Mouse (Mus musculus): ENCODE measurements at regions not wholly inside any gene's neighbourhood (a gene's known extent, or its start where the extent isn't known, plus 50 kb on each side); places are given as distances from the start of the nearest gene placed in this dataset.

- no peak for ATAC-seq (ENCODE audit: extremely low read depth, insufficient number of reproducible peaks, low FRiP score, poor library complexity, severe bottlenecking)
Observed at GRCm38 (mm10) chr16:93141967-93142366, 316.0 kb upstream of the Runx1 start.

GRCm38 (mm10) chr16:93140535-93141110 lies 314.7 kb upstream of the Runx1 start:
- DNase-seq (ENCODE audit: low spot score) (no peak), ATAC-seq (ENCODE audit: extremely low read depth, insufficient number of reproducible peaks, low FRiP score, poor library complexity, severe bottlenecking) (no peak)
- no peak for TF ChIP-seq CTCF (IDR thresholded peaks at IDR 0.05; ENCODE audit: low read depth, low read length)
- no peak for TF ChIP-seq POLR2AphosphoS5 (IDR thresholded peaks at IDR 0.05; ENCODE audit: insufficient replicate concordance, low read depth, low read length)
- no peak for TF ChIP-seq GATA2 (IDR thresholded peaks at IDR 0.05; ENCODE audit: borderline replicate concordance, low read depth, low read length)
- TF ChIP-seq GATA1 (IDR thresholded peaks at IDR 0.05; ENCODE audit: borderline replicate concordance, low read length), result no peak
- no peak for TF ChIP-seq TAL1 (conservative IDR thresholded peaks at IDR 0.05; ENCODE audit: low read depth, low read length)
- Histone ChIP-seq H3K36me3 (replicated peaks) (no peaks in the 10 kb centered on the region), H3K9me3 (replicated peaks) (peaks cover 6% of the 10 kb centered on the region; the same call in 1 of the 2 replicates), H3K4me3 (ENCODE audit: low read depth, low read length) (no peak overlapping the region), H3K4me1 (ENCODE audit: insufficient read depth, low read depth, low read length) (peaks cover 33% of the 10 kb centered on the region), H3K27me3 (ENCODE audit: insufficient read depth, low read length) (peaks cover 20% of the 10 kb centered on the region)

More at GRCm38 (mm10) chr16:93141967-93142366, 316.0 kb upstream of the Runx1 start:
- Histone ChIP-seq H3K36me3 (replicated peaks) (no peaks in the 10 kb centered on the region), H3K4me1 (ENCODE audit: insufficient read depth, low read depth, low read length) (peaks cover 42% of the 10 kb centered on the region), H3K4me3 (ENCODE audit: low read depth, low read length) (no peak overlapping the region), H3K27me3 (ENCODE audit: insufficient read depth, low read length) (peaks cover 20% of the 10 kb centered on the region), H3K9me3 (replicated peaks) (peaks cover 6% of the 10 kb centered on the region; the same call in 1 of the 2 replicates)
- TF ChIP-seq GATA1 (IDR thresholded peaks at IDR 0.05; ENCODE audit: borderline replicate concordance, low read length) (no peak), CTCF (IDR thresholded peaks at IDR 0.05; ENCODE audit: low read depth, low read length) (no peak), TAL1 (conservative IDR thresholded peaks at IDR 0.05; ENCODE audit: low read depth, low read length) (no peak), POLR2AphosphoS5 (IDR thresholded peaks at IDR 0.05; ENCODE audit: insufficient replicate concordance, low read depth, low read length) (no peak), GATA2 (IDR thresholded peaks at IDR 0.05; ENCODE audit: borderline replicate concordance, low read depth, low read length) (no peak)
- no peak for DNase-seq (ENCODE audit: low spot score)

- H3K36me3 ChIP-seq (replicated peaks), result no peaks in the 10 kb centered on the region
- H3K9me3 ChIP-seq (replicated peaks), result no peaks in the 10 kb centered on the region
- peaks cover 21% of the 10 kb centered on the region for H3K27me3 ChIP-seq (ENCODE audit: insufficient read depth, low read length)
- H3K4me1 ChIP-seq (ENCODE audit: insufficient read depth, low read depth, low read length), result peaks cover 34% of the 10 kb centered on the region
- no peak overlapping the region for H3K4me3 ChIP-seq (ENCODE audit: low read depth, low read length)
- no peak for TF ChIP-seq GATA2 (IDR thresholded peaks at IDR 0.05; ENCODE audit: borderline replicate concordance, low read depth, low read length)
- no peak for TF ChIP-seq CTCF (IDR thresholded peaks at IDR 0.05; ENCODE audit: low read depth, low read length)
- no peak for TF ChIP-seq TAL1 (conservative IDR thresholded peaks at IDR 0.05; ENCODE audit: low read depth, low read length)
- TF ChIP-seq POLR2AphosphoS5 (IDR thresholded peaks at IDR 0.05; ENCODE audit: insufficient replicate concordance, low read depth, low read length), result no peak
- no peak for TF ChIP-seq GATA1 (IDR thresholded peaks at IDR 0.05; ENCODE audit: borderline replicate concordance, low read length)
- ATAC-seq (ENCODE audit: extremely low read depth, insufficient number of reproducible peaks, low FRiP score, poor library complexity, severe bottlenecking) (no peak), DNase-seq (ENCODE audit: low spot score) (no peak)
Observed at GRCm38 (mm10) chr16:93137249-93137648, 311.3 kb upstream of the Runx1 start.

DNA sequence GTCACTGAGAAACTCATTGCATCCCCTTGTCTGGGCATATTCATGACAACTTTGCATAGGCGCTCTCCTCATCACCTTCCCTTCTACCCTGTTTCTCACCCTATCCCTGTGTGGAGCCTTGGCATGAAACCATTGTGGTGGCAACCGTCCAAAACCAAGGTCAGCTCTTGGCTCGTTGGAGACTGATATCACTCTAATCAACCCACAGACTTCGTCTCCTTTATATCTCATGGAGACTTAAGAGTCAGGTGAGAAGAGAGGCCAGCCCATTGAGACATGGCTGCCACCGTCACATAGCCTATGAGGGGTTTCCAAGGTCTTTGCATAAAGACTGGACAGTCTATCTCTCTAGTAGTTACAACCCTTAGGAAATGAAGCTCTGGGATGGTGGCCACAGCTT lies 305.5 kb upstream of the Runx1 start:
- DNase-seq (ENCODE audit: low spot score) (no peak), ATAC-seq (ENCODE audit: extremely low read depth, insufficient number of reproducible peaks, low FRiP score, poor library complexity, severe bottlenecking) (no peak)
- Histone ChIP-seq H3K27me3 (ENCODE audit: insufficient read depth, low read length) (peaks cover 7% of the 10 kb centered on the region; the same call in 1 of the 2 replicates), H3K9me3 (replicated peaks) (no peaks in the 10 kb centered on the region), H3K4me1 (ENCODE audit: insufficient read depth, low read depth, low read length) (peaks cover 74% of the 10 kb centered on the region), H3K4me3 (ENCODE audit: low read depth, low read length) (no peak overlapping the region), H3K36me3 (replicated peaks) (no peaks in the 10 kb centered on the region)
- TF ChIP-seq POLR2AphosphoS5 (IDR thresholded peaks at IDR 0.05; ENCODE audit: insufficient replicate concordance, low read depth, low read length), result no peak
- no peak for TF ChIP-seq GATA2 (IDR thresholded peaks at IDR 0.05; ENCODE audit: borderline replicate concordance, low read depth, low read length)
- no peak for TF ChIP-seq TAL1 (conservative IDR thresholded peaks at IDR 0.05; ENCODE audit: low read depth, low read length)
- no peak for TF ChIP-seq CTCF (IDR thresholded peaks at IDR 0.05; ENCODE audit: low read depth, low read length)
- no peak for TF ChIP-seq GATA1 (IDR thresholded peaks at IDR 0.05; ENCODE audit: borderline replicate concordance, low read length)

- TF ChIP-seq TAL1 (conservative IDR thresholded peaks at IDR 0.05; ENCODE audit: low read depth, low read length) (peak; percentile 19; the same call in 1 of the 2 replicates), POLR2AphosphoS5 (IDR thresholded peaks at IDR 0.05; ENCODE audit: insufficient replicate concordance, low read depth, low read length) (no peak), GATA1 (IDR thresholded peaks at IDR 0.05; ENCODE audit: borderline replicate concordance, low read length) (no peak), GATA2 (IDR thresholded peaks at IDR 0.05; ENCODE audit: borderline replicate concordance, low read depth, low read length) (no peak)
- Histone ChIP-seq H3K4me1 (ENCODE audit: insufficient read depth, low read depth, low read length) (peaks cover 77% of the 10 kb centered on the region), H3K4me3 (ENCODE audit: low read depth, low read length) (peak overlapping the region; percentile 38; the same call in 1 of the 2 replicates), H3K36me3 (replicated peaks) (no peaks in the 10 kb centered on the region), H3K27me3 (ENCODE audit: insufficient read depth, low read length) (peaks cover 7% of the 10 kb centered on the region; the same call in 1 of the 2 replicates), H3K9me3 (replicated peaks) (no peaks in the 10 kb centered on the region)
- ATAC-seq (ENCODE audit: extremely low read depth, insufficient number of reproducible peaks, low FRiP score, poor library complexity, severe bottlenecking) (no peak), DNase-seq (ENCODE audit: low spot score) (no peak)
Observed at GRCm38 (mm10) chr16:93130622-93131021, 304.7 kb upstream of the Runx1 start.

DNA sequence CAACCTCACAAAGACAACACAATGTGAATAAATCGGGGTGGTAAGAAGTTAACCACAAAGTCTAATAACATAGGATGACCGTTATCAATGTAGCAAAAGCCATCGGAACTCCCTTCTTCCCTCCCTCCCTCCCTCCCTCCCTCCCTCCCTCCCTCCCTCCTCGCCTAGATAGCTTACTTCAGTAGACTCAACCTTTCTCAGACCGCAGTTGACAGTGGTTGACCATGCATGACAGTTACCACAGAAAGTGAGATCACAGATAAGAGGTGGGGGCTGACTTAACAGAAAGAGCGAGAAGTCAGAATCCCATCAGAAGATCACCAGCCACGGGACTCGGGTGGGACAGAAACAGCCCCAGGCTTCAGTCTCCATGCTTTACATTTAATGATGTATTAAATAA lies 297.8 kb upstream of the Runx1 start:
- ATAC-seq (ENCODE audit: extremely low read depth, insufficient number of reproducible peaks, low FRiP score, poor library complexity, severe bottlenecking), result peak; percentile 82
- DNase-seq (ENCODE audit: low spot score), result peak; percentile 52
- no peaks in the 10 kb centered on the region for H3K36me3 ChIP-seq (replicated peaks)
- peaks cover 67% of the 10 kb centered on the region for H3K4me1 ChIP-seq (ENCODE audit: insufficient read depth, low read depth, low read length)
- peaks cover 19% of the 10 kb centered on the region for H3K27me3 ChIP-seq (ENCODE audit: insufficient read depth, low read length)
- no peak for TF ChIP-seq TAL1 (conservative IDR thresholded peaks at IDR 0.05; ENCODE audit: low read depth, low read length)
- no peak for TF ChIP-seq GATA2 (IDR thresholded peaks at IDR 0.05; ENCODE audit: borderline replicate concordance, low read depth, low read length)
- TF ChIP-seq POLR2AphosphoS5 (IDR thresholded peaks at IDR 0.05; ENCODE audit: insufficient replicate concordance, low read depth, low read length), result no peak
- no peak for TF ChIP-seq GATA1 (IDR thresholded peaks at IDR 0.05; ENCODE audit: borderline replicate concordance, low read length)
- no peak for TF ChIP-seq CTCF (IDR thresholded peaks at IDR 0.05; ENCODE audit: low read depth, low read length)
- H3K9me3 ChIP-seq (replicated peaks), result no peaks in the 10 kb centered on the region
- no peak overlapping the region; the same call in 1 of the 2 replicates for H3K4me3 ChIP-seq (ENCODE audit: low read depth, low read length)
